Comparison of ENCODE assay signal across 31 mouse cellular contexts in genomic region chr19:44498936-44499335, GRCm38 (mm10). TPM values are rescaled to one million over a fixed set of nuclear protein-coding genes. Genes with fewer than 3 reads are reported as not detected.
"Had no signal": no experiment of that assay in that cellular context is flagged by ENCODE, and none has a peak within 500 bp of the region (broad histone marks: within the 10 kb centered on the region; RNA-seq: fewer than 3 reads in every experiment).

No protein-coding gene starts in this region.

- H3K4me1 ChIP-seq: hindbrain, embryonic 13.5 days; hindbrain, embryonic 15.5 days; limb, embryonic 13.5 days; limb, embryonic 15.5 days had no signal

- H3K36me3 ChIP-seq: heart, embryonic 13.5 days; heart, embryonic 15.5 days; hindbrain, embryonic 13.5 days; hindbrain, embryonic 15.5 days; limb, embryonic 13.5 days; limb, embryonic 15.5 days; liver, embryonic 12.5 days had no signal

- DNase-seq: gastrocnemius, postnatal 14 days; gastrocnemius, postnatal 36 days; heart, adult 18-20 months; heart, postnatal 14 days; heart, postnatal 36 days; kidney, adult 11 months; kidney, adult 8-10 months; kidney, postnatal 10 days; kidney, postnatal 36 days; layer of hippocampus, adult 9-11 months; layer of hippocampus, postnatal 36 days; left cerebral cortex, postnatal 4 days had no signal

- H3K4me2 ChIP-seq: heart, embryonic 11.5 days; heart, embryonic 13.5 days; heart, embryonic 15.5 days; hindbrain, embryonic 13.5 days; hindbrain, embryonic 15.5 days; limb, embryonic 13.5 days; limb, embryonic 15.5 days; liver, embryonic 12.5 days had no signal

- H3K27ac ChIP-seq: heart, embryonic 13.5 days; heart, embryonic 15.5 days; hindbrain, embryonic 13.5 days; hindbrain, embryonic 15.5 days; hindbrain, postnatal 0 days; limb, embryonic 13.5 days; limb, embryonic 15.5 days; liver, embryonic 12.5 days; liver, embryonic 14.5 days had no signal

- H3K4me3 ChIP-seq: heart, embryonic 13.5 days; heart, embryonic 15.5 days; hindbrain, embryonic 13.5 days; hindbrain, embryonic 15.5 days; limb, embryonic 13.5 days; limb, embryonic 15.5 days; liver, embryonic 12.5 days had no signal

- H3K9me3 ChIP-seq: heart, embryonic 13.5 days; heart, embryonic 15.5 days; hindbrain, embryonic 13.5 days; hindbrain, embryonic 15.5 days; limb, embryonic 13.5 days; limb, embryonic 15.5 days; liver, embryonic 12.5 days had no signal

- H3K9ac ChIP-seq: heart, embryonic 13.5 days; heart, embryonic 15.5 days; hindbrain, embryonic 13.5 days; hindbrain, embryonic 15.5 days; limb, embryonic 13.5 days; limb, embryonic 15.5 days; liver, embryonic 12.5 days; liver, embryonic 14.5 days had no signal

- ATAC-seq: hindbrain, postnatal 0 days; intestine, embryonic 16.5 days; liver, embryonic 12.5 days had no signal

RNA-seq across cellular contexts. Expression of gene Wnt8b, which starts 5.7 kb away (rescaled TPM):
- polyA plus RNA-seq: heart, embryonic 11.5 days; heart, embryonic 13.5 days; heart, embryonic 15.5 days; heart, postnatal 0 days; hindbrain, postnatal 0 days; intestine, embryonic 14.5 days; intestine, embryonic 16.5 days; limb, embryonic 11.5 days; limb, embryonic 15.5 days; liver, adult 2 months; liver, embryonic 12.5 days; liver, embryonic 14.5 days; liver, embryonic 16.5 days had no signal

RNA-seq across cellular contexts. Expression of gene Gm20538, which starts 53.7 kb away (rescaled TPM):
- polyA plus RNA-seq: gonadal fat pad, adult 2 months; heart, embryonic 11.5 days; heart, embryonic 13.5 days; heart, embryonic 15.5 days; heart, postnatal 0 days; hindbrain, embryonic 11.5 days; hindbrain, embryonic 13.5 days; hindbrain, embryonic 15.5 days; hindbrain, postnatal 0 days; intestine, embryonic 14.5 days; intestine, embryonic 16.5 days; large intestine, adult 2 months; limb, embryonic 11.5 days; limb, embryonic 13.5 days; limb, embryonic 15.5 days; liver, adult 2 months; liver, embryonic 12.5 days; liver, embryonic 14.5 days; liver, embryonic 16.5 days had no signal
